Mouse (Mus musculus): ENCODE results near the gene Fndc10. TPM values are rescaled to one million over a fixed set of nuclear protein-coding genes. Genes with fewer than 3 reads are reported as not detected.
"Not testable (repeated sequence)": the region's sequence is repeated elsewhere in the genome, so short reads cannot be mapped to it uniquely, and the experiment has no call there.

Fndc10 gene
- total RNA-seq, 4 experiments from 2014 or later: 0.70 to 1.5 (median 1.1) TPM

DNA sequence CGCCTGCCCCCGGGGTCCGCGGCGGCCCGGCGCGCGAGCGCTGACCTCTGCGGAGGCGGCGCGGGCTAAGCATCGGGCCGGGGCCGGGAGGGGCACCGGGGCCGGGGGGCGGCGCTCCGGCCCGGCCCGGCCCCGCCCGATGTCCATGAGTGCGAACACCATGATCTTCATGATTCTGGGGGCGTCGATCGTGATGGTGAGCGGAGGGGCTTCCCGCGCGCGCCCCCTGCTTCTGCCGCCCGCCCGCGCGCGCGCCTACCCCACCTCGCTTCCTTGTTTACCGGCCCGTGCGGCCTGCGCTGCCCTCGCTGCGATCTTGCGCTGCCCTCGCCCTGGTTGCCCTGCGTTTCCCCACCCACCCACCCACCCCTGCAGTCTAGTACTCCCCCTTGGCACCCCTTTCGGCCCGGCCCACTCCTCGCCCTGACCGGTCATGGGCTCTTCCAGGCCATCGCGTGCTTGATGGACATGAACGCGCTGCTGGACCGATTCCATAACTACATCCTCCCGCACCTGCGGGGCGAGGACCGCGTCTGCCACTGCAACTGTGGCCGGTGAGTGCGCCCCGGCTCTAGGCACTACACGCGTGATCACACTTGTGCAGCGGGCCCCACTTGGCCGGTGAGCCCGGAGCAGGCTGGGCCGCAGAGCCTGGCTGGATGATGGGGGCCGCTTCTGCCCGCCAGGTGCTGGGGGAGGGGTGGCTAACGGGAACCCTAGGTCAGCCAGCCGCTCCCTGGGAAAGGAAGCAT, 41.0 kb downstream of the Fndc10 start:
- peak in 1 of 2 experiments; percentile 12 for DNase-seq (ENCODE audit: low spot score in 2 of 2)

DNA sequence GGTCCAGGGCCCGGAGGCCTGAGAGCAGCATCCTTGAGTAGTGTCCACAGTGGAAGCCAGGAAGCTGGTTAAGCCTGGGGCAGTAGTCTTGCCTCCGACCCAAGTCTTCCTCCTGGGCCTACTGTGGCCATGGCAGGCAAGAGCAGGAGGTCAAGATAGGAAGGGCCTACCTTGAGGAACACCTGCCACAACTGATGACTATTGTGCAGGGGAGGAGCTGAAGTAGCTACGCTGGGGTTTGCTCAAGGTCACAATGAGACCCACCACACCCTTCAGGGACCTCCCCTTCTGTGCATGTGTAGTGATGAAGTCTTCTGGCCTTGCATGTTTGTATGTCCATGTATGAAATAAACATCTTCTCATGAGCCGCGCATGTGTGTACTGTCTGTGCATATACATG, 41.6 kb downstream of the Fndc10 start:
- no peak for DNase-seq (ENCODE audit: low spot score in 2 of 2)

DNA sequence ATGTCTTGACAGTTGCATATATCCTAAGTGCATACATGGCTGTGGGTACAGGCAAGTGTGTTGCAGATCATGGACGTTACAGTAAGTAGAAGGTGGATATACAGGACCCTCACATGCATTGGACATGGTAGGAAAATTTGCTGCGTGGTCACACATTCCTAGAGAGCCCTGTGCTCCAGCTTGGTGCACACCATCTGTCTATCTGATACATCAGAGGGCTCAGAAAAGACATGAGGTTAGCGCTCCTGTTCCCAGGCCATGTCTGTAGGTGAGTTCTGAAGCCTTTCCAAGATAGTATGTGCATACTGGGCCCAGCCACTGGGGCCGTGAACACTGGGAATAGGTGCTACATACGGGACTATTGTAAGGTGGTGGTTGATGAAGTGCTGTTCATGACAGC, 42.3 kb downstream of the Fndc10 start:
- no peak for DNase-seq (ENCODE audit: low spot score in 2 of 2)

GRCm38 (mm10) chr4:155738262-155738661, 44.1 kb downstream of the Fndc10 start:
- no peak for DNase-seq (ENCODE audit: low spot score in 2 of 2)

- DNase-seq (ENCODE audit: low spot score in 2 of 2): no peak
Observed at GRCm38 (mm10) chr4:155739152-155739551, 45.0 kb downstream of the Fndc10 start.

DNA sequence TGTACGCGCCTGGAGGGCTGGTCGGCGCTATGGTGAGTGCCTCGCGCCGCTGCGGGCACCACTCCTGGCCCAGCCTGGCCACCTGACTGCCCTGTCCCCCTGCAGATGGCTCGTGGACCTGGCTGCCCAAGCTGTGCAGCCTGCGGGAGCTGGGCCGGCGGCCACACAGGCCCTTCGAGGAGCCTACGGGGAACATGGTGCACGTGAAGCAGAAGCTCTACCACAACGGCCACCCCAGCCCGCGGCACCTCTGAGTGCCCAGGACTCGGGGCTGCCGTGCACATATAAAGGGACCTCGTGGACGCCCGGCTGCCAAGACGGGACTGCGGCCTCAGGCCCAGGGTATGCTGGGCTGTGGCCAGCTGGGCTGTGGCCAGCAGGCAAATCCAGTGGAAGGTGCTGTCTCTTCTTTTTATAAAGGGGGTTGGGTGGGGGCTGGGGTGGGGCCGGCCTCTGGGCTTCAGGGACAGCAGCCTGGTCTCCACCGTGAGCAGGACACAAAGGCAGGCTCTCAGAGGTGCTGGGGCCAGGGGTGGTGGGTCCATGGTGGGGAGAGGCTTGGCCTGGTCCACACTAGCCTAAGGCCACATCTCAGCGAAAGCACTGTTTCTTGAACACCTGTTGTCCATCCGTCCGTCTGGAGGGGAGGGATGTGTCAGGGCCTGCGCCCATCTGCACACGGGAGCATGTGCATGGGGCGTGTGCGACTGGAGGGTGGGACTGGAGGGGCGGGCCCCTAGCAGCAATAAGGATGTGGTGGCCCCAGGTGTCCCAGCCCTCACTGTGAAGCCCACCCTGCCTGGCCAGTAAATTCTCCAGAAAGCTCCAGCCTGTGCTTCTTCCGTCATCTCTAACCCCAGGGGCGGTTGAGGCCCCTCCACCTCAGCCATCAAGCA, 45.8 kb downstream of the Fndc10 start:
- DNase-seq (ENCODE audit: low spot score in 2 of 2): peak in 1 of 2 experiments; percentile 14

- not testable (repeated sequence) for DNase-seq (ENCODE audit: low spot score in 2 of 2)
Observed at GRCm38 (mm10) chr4:155740681-155741080, 46.5 kb downstream of the Fndc10 start.

DNA sequence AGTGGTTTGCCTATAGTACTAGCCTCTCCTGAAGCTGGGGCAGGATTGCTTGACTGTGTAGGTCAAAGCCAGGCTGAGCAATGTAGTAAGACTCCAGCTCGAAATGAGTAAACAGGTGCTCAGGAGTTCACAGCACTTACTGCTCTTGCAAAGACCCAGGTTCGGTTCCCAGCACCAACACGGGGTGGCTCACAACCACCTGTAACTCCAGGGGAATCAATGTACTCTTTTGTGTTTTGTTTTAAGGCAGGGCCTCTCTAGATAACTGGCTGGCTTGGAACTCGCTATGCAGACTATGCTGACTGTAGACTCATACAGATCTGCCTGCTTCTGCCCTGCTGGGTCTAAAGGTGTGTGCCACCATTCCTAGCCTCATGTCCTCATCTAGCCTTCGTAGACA, 48.5 kb downstream of the Fndc10 start:
- DNase-seq (ENCODE audit: low spot score in 2 of 2): no peak

GRCm38 (mm10) chr4:155744474-155744873, 50.3 kb downstream of the Fndc10 start:
- no peak for DNase-seq (ENCODE audit: low spot score in 2 of 2)

DNA sequence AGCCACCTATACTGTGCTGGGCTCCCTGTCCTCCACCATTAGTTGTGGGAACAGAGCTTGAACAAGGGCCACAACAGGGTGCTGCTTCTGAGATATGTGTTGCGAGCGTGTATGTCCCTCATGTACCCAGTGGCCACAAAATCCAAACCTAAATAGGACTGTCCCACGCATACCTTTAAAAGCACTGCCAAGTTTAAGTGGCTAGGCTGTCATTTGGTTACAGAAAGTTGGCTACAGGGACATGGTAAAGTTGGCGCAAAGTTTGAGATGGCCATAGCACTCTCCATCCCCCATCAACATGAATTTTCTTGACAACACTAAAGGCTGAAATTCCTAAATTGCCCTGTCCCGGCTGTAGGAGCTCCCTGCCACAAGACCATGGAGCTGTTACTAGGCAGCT, 51.0 kb downstream of the Fndc10 start:
- no peak for DNase-seq (ENCODE audit: low spot score in 2 of 2)

Other genes starting within 250 kb of the Fndc10 start
- 100 to 1,000 TPM; 139 to 250 (median 181) TPM for gene Tmem52, start 225.2 kb upstream of the Fndc10 start, total RNA-seq (2022)
- 10 to 100 TPM; 44.1 to 58.4 (median 47.3) TPM for gene Gnb1, start 203.0 kb upstream of the Fndc10 start, total RNA-seq (2022)
- gene Nadk, start 132.0 kb upstream of the Fndc10 start, total RNA-seq (2022): 10 to 100 TPM; 10.8 to 19.0 (median 15.8) TPM
- gene Slc35e2, start 92.9 kb upstream of the Fndc10 start, total RNA-seq (2022): 1 to 10 TPM; 2.8 to 3.8 (median 3.4) TPM
- 10 to 100 TPM; 22.7 to 30.1 (median 27.5) TPM for gene Cdk11b, start 69.5 kb upstream of the Fndc10 start, total RNA-seq (2022)
- gene Gm10563, start 48.9 kb upstream of the Fndc10 start, total RNA-seq (2022): not detected
- gene Mmp23, start 41.0 kb upstream of the Fndc10 start, total RNA-seq (2022): 1 to 10 TPM in 2 of 4 experiments, under 1 TPM in 2; 0.70 to 1.6 (median 1.1) TPM
- gene Mib2, start 25.1 kb upstream of the Fndc10 start, total RNA-seq (2022): 10 to 100 TPM; 17.8 to 22.6 (median 18.8) TPM
- 10 to 100 TPM; 37.8 to 42.0 (median 38.2) TPM for gene Ssu72, start 10.5 kb downstream of the Fndc10 start, total RNA-seq (2022)
- under 1 TPM; 0.19 to 0.62 (median 0.37) TPM for gene Tmem240, start 40.5 kb downstream of the Fndc10 start, total RNA-seq (2022)
- gene Atad3a, start 66.8 kb downstream of the Fndc10 start, total RNA-seq (2022): 10 to 100 TPM; 23.8 to 25.1 (median 23.9) TPM
- gene Vwa1, start 80.4 kb downstream of the Fndc10 start, total RNA-seq (2022): 1 to 10 TPM; 4.0 to 8.9 (median 6.2) TPM
- under 1 TPM; 0.21 to 0.72 (median 0.31) TPM for gene Tmem88b, start 91.5 kb downstream of the Fndc10 start, total RNA-seq (2022)
- gene Ankrd65, start 96.1 kb downstream of the Fndc10 start, total RNA-seq (2022): not detected
- gene Mrpl20, start 108.5 kb downstream of the Fndc10 start, total RNA-seq (2022): 10 to 100 TPM; 46.2 to 50.5 (median 47.7) TPM
- 10 to 100 TPM; 11.6 to 19.5 (median 15.0) TPM for gene Ccnl2, start 118.1 kb downstream of the Fndc10 start, total RNA-seq (2022)
- gene Aurkaip1, start 136.9 kb downstream of the Fndc10 start, total RNA-seq (2022): 10 to 100 TPM; 73.1 to 83.9 (median 79.0) TPM
- gene Mxra8, start 145.3 kb downstream of the Fndc10 start, total RNA-seq (2022): 10 to 100 TPM; 16.5 to 34.5 (median 24.9) TPM
- 100 to 1,000 TPM; 117 to 124 (median 120) TPM for gene Dvl1, start 153.1 kb downstream of the Fndc10 start, total RNA-seq (2022)
- under 1 TPM in 2 of 4 experiments, not detected in 2; 0.11 to 0.12 TPM for gene Tas1r3, start 169.0 kb downstream of the Fndc10 start, total RNA-seq (2022)
- 10 to 100 TPM; 11.0 to 18.7 (median 16.1) TPM for gene Cptp, start 175.1 kb downstream of the Fndc10 start, total RNA-seq (2022)
- 10 to 100 TPM; 13.0 to 16.8 (median 14.1) TPM for gene Ints11, start 175.2 kb downstream of the Fndc10 start, total RNA-seq (2022)
- gene Pusl1, start 197.4 kb downstream of the Fndc10 start, total RNA-seq (2022): 10 to 100 TPM; 14.2 to 17.0 (median 14.9) TPM
- gene Acap3, start 197.5 kb downstream of the Fndc10 start, total RNA-seq (2022): 1 to 10 TPM; 5.6 to 8.3 (median 7.2) TPM
- 10 to 100 TPM; 53.4 to 69.1 (median 58.7) TPM for gene Ube2j2, start 249.5 kb downstream of the Fndc10 start, total RNA-seq (2022)

All from gastrocnemius, adult 8-10 months (tissue).